Mouse (Mus musculus): Measurements from ENCODE around the gene Cfap97.

DNA sequence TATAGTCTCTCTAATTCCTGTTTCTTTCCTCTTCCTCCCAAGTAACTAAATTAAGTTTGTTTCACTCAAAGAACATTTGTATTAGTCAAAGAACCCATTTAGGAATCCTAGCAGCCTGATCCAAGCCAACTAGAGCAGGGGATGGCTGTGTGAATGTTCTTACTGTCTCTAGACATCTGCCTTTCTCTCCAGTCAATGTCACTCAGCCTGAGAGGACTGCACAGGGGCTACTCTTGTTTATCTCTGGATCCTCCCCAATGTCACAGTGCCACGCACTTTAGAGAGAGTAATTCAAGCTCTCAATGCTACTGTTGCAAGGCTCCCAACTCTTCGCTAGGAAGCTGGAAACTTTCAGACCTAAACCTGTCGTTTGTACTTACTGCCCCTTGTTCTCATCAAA lies 5.4 kb upstream of the Cfap97 start:
- TF ChIP-seq CTCF (IDR thresholded peaks at IDR 0.05; ENCODE audit: insufficient read depth, low read depth, low read length): no peak
- TF ChIP-seq POLR2A (IDR thresholded peaks at IDR 0.05; ENCODE audit: insufficient read depth, low read depth, low read length): no peak
